Mouse (Mus musculus) mature B cell (primary cell): Measurements from ENCODE around the gene Fam83g.

Experiments used
- in situ Hi-C: fragments of 300-500 bp; cut with MboI; formaldehyde crosslinking; loops from 2 replicates; pipeline ENCODE4 v1.14.3; 2019

Gene Fam83g

GRCm38 (mm10) chr11:61717990-61718389 lies 34.1 kb downstream of the Fam83g start:
- in situ Hi-C loops: loop anchor here (5.0 to 25.0 kb wide), 2 partner anchors 86 to 306 kb away; no protein-coding TSS in a partner anchor

GRCm38 (mm10) chr11:61719387-61719786 lies 35.5 kb downstream of the Fam83g start:
- in situ Hi-C loops: loop anchor here (5.0 to 25.0 kb wide), 2 partner anchors 87 to 307 kb away; no protein-coding TSS in a partner anchor

DNA sequence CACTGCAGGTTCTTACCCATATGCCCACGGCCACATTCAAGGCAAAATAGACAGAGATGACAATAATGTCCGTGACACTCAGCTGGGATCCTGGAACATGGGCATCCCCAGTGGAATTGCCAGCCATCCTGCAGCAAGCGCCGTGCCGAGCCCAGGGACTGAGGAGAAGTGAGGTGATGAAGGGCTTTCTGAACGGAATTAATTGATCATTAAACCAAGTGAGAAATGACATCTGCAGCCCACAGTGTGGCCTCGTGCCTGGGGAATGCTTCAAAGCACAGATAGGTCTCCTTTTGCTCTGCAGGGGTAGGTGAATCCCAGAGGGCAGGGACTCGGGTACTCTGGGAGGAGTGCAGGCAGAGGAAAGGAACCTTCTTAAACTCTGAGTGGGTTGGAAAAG lies 35.9 kb downstream of the Fam83g start:
- in situ Hi-C loops: loop anchor here (5.0 to 25.0 kb wide), 2 partner anchors 88 to 308 kb away; no protein-coding TSS in a partner anchor

GRCm38 (mm10) chr11:61720636-61721035 lies 36.7 kb downstream of the Fam83g start, which contains the start of gene Slc5a10:
Gene Slc5a10, minus strand, starts transcription at chr11:61720826.
- in situ Hi-C loops: loop anchor here (25.0 kb wide), 1 partner anchor 308 kb away; no protein-coding TSS in a partner anchor

DNA sequence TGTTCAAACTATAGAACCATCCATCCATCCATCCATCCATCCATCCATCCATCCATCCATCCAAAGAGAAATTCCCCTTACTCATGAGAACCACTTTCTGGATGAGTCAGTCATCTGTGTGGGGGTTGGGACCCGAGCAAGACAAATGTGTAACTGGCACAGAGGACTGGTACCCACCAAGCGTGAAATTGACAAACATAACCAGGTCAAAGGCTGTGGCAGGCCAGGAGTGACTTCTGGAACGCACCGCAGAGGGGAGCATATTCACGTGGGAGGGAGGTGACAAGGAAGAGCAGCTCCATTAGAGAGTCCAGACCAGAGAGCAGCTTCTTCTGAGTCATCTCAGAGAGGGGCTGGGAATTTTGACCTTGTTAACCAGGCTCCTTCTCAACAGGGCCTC lies 38.2 kb downstream of the Fam83g start:
- in situ Hi-C loops: loop anchor here (25.0 kb wide), 1 partner anchor 310 kb away; no protein-coding TSS in a partner anchor

DNA sequence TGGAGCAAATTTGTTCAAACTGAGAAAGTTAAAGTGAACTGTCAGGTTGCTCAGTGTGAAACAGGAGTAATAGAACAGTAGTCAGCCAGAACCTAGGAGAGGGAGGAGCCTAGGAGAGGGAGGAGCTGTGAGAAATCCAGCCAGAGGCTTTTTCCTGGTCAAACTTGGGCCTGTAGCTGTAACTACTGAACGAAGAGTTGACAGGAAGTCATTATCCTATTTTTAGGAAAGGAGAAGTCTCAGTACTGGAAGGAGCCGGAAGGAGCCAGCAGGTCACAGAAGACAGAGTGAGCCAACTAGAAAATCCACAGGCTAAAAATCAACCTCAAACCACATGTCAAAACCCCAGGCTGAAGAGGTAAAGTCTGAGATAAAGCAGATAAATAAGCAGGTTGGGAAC lies 44.1 kb downstream of the Fam83g start:
- in situ Hi-C loops: no loop called here

- in situ Hi-C loops: no loop called here
Measured at GRCm38 (mm10) chr11:61732672-61733071, 48.8 kb downstream of the Fam83g start.

DNA sequence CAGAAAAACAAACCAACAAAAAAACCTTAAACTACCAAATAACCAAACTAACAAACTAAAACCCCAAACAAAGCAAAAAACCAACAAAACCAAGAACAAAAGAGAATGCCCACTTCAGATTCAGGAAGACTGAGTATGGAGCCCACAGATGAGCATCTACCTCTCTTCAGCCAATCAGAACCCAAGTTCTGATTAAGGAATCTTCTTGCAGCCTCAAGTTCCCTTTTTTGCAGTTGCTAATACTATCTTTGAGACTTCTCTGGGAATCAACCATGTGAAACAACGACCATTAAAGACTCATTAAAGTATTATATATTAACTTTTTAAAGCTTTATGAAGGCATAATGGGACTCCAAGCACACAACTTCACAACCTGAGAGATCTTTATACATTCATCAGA lies 53.4 kb downstream of the Fam83g start:
- in situ Hi-C loops: no loop called here

DNA sequence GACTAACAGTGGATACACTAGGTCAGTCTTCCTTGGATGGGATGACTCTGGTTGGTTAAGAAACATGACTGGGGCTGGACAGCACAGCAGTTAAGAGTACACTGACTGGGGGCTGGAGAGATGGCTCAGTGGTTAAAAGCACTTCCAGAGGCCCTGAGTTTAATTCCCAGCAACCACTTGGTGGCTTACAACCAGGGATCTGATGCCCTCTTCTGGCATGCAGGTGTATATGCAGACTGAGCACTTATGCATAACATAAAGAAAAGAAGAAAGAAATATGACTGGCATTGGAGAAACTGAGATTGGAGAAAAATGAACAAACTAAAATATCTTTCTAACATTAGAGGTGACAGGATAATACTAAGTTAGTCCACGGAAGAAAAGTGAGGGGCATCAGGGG lies 56.6 kb downstream of the Fam83g start:
- in situ Hi-C loops: no loop called here

- in situ Hi-C loops: no loop called here
Measured at GRCm38 (mm10) chr11:61743768-61744167, 59.9 kb downstream of the Fam83g start.

GRCm38 (mm10) chr11:61744460-61744859 lies 60.6 kb downstream of the Fam83g start:
- in situ Hi-C loops: no loop called here

DNA sequence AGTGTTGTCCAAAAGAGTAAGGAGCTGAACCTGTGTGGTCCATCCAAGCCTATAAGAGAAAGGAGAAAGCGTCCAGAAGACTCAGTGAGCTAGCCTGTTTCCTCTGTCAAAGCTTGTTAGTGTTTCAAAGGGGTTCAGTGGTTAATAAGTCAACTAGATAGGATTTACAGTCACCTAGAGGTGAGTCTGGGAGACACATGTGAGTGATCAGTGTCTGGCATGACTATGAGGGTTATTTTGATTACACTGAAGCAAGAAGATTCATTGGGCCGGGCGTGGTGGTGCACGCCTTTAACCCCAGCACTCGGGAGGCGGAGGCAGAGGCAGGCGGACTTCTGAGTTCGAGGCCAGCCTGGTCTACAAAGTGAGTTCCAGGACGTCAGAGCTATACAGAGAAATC lies 61.9 kb downstream of the Fam83g start:
- in situ Hi-C loops: no loop called here

GRCm38 (mm10) chr11:61747161-61747560 lies 63.3 kb downstream of the Fam83g start:
- in situ Hi-C loops: no loop called here

- in situ Hi-C loops: no loop called here
Measured at GRCm38 (mm10) chr11:61751612-61752011, 67.7 kb downstream of the Fam83g start.

GRCm38 (mm10) chr11:61757151-61757550 lies 73.3 kb downstream of the Fam83g start:
- in situ Hi-C loops: no loop called here
